Mouse (Mus musculus) erythroblast, embryonic 14.5 days (primary cell): ENCODE data around the gene Cd300lf.

Experiments
- GATA1 ChIP-seq: IDR thresholded peaks from 2 replicates; pipeline ENCODE4 v1.6.1; 2012; ENCODE audit warnings: low read length, inconsistent platforms, mixed read lengths
- TAL1 ChIP-seq: IDR thresholded peaks from 3 replicates; pipeline ENCODE4 v1.6.1; 2012; ENCODE audit warnings: low read length, inconsistent platforms, mixed read lengths

GRCm38 (mm10) chr11:115103470-115104413, 30.1 kb downstream of the Cd300lf start:
- TF ChIP-seq TAL1 (no peak), GATA1 (no peak)
